Mouse (Mus musculus): ENCODE data around the gene 7420426K07Rik.

GRCm38 (mm10) chr9:98923119-98923518 lies 20.2 kb downstream of the 7420426K07Rik start:
- TF ChIP-seq CTCF (IDR thresholded peaks at IDR 0.05; ENCODE audit: borderline replicate concordance, extremely low read depth, insufficient read depth, insufficient read length) (no peak), POLR2A (IDR thresholded peaks at IDR 0.05; ENCODE audit: borderline replicate concordance, extremely low read depth, insufficient read depth, insufficient read length, poor library complexity, severe bottlenecking) (no peak)

All from brain, embryonic 14.5 days (tissue).